Mouse (Mus musculus): ENCODE results near the gene Trim46.

Gene Trim46

DNA sequence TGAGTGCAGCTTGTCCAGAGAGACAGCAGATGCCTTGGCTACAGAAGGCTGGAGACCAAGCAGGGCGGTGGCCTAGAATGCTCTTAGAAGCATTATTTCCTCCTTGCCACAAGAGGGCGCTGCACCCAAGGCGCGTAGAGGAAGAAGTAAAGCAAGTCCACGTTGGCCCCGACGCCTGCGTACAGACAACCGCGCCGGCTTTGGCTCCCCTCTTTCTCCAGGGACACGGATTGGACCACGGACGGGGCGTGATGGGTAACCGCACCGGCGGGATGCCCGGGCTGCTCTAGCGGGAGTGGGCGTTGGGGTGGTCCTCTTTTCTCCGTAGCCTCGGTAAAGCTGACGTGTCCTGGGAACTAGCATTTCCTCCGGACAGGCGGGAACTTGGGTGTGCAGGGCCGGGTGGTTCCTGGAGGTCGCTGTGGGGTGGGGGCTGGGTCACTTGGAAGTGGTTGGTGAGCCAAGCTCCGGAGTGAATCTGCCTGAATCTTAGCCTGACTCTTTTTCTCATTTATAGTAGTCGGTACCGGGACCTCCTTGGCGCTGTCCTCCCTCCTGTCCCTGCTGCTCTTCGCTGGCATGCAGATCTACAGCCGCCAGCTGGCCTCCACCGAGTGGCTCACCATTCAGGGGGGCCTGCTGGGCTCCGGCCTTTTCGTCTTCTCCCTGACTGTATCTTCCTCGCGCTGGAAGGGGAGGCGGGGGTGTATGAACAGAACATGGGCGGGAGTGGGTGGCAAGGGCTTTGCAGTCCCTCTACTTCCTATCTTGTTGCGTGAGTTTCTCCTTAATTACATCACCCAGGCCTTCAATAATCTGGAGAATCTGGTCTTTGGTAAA, at the start of gene Trim46:
TSS of gene Trim46 (minus strand) at position 49 of the 840 bp plus-strand sequence.
- DNase-seq (ENCODE audit: low spot score): peak; percentile 93

DNA sequence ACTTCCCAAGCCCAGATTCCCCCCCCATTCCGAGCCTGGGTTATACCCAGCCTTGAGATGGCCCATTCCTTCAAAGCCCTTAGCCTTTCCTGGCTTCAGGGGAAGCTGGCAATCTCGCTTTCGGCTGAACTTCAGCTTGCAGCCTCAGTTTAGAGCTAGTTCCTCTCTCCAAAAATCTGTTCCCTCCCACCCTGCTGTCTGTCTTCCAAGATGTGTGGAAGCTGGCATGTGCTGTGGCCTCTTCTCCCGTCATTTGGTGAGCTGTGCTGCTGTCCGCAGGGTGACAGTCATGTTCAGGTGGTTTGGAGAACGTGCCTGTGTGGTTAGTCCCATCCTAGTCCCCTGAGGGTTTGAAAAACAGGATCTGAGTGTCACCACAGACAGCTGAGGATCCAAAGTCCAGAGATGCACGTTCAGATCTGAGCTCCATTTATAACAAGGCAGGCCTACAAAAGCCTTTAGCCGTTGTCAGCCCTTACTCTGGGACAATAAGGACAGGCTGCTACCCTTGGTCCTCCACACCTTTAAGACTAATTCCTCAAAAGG, 49.6 kb upstream of the Trim46 start:
- no peak for DNase-seq (ENCODE audit: low spot score)

GRCm38 (mm10) chr3:89294195-89294594, 48.1 kb upstream of the Trim46 start:
- DNase-seq (ENCODE audit: low spot score): no peak

DNA sequence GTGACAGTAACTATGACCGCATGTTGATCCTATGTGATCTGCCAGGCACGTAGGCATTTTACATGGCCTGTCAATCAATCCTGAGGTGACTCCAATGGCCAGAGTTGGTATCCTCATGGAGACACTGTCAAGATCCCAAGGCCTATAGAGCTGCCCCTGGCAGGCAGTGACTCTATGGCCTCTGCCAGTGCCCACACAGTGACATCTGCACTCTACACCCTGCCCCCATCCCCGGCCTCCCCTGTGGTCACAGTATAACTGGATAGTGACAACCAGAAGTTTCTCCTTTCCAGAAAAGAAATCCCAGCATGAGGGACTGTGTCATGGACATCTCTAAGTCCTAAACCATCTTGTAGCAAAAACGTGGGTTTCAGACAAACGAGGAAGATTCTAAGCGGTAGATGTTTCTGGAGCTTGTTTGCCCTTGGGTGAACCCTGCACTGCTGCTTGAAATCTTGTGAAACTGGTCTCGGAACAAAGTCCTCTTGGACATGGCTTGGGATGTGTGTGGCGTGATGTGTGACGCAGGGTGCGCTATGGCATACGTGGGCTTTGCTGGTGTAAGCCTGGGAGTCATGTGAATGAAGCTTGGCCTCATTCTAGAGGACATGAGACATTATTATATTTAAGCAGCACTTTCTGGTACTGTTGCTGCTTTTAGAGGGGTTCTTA, 47.3 kb upstream of the Trim46 start:
- DNase-seq (ENCODE audit: low spot score): no peak

- no peak for DNase-seq (ENCODE audit: low spot score)
Measured at GRCm38 (mm10) chr3:89292303-89292702, 46.2 kb upstream of the Trim46 start.

DNA sequence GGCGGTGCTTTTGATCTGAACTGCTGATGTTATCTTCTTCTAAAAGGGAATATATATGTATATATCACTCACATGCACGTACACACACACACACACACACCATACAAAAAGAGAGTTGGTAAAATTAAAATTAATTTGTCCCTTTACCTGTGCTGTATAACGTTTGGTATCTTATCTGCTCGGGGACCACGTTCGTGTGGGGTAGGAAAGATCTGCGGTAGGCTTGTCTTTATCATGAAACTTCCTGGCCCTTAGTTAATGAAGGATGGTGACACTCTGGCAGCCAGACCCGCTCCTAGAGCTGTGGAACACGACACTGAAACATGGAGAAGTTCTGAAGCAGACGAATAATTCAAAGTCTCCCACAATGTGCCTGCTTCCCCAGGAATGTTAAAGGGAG, 45.8 kb upstream of the Trim46 start:
- DNase-seq (ENCODE audit: low spot score): no peak

- DNase-seq (ENCODE audit: low spot score): peak; percentile 52
Measured at GRCm38 (mm10) chr3:89288503-89288928, 42.4 kb upstream of the Trim46 start.

DNA sequence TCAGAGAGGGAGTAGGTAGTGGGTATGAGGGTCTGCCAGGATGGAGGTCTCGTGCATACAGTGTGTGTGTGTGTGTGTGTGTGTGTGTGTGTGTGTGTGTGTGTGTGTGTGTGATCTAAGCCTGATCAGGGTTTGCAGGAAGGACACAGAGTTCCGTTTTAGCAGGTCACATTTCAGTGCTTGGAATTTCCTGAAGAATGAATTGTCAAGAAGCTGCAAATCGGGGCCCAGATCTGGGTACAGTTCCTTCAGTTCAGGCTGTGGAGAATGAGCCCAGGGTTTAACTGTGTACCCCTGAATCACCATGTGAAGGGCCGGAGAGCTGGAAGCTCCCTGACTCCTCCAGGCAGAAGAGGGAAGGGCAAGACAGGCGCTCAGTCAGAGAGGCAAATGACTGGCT, 41.2 kb upstream of the Trim46 start:
- DNase-seq (ENCODE audit: low spot score): no peak

DNA sequence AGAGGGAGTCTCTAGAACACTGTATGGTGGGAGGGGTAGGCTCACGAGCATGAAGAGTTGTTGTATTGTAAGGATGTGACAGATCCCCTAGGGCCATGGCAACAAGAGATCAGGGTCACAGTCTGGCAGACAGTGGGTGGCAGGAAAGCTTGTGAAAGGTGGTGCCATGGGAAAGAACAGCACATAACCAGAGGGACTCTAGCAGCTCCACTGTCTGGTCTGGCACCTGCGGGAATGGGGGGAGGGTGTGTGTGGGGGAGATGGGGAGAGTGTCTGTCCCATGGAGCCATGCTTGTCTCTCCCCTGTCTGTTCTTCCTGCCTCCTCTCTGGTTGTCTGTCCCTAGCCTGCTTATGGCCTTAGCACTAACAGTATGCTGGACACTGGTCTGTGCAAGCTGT, 39.4 kb upstream of the Trim46 start:
- no peak for DNase-seq (ENCODE audit: low spot score)

DNA sequence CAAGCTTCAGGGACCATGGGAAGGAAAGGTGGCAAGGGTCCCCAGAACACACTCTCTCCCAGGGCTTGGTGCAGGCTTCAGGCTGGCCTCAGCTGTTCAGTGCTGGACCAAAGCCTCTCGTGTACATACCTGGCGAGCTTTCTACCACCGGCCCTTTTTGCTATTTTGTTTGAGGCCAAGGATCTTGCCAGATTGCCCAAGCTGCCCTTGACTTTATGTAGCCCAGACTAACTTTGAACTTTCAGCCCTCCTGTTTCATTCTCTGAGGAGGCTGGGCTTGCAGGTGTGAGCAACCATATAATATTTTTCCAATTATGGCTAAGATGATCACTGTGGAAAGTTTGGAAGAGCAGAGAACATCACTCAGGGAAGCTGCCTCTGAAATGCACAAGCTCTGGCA, 38.2 kb upstream of the Trim46 start:
- no peak for DNase-seq (ENCODE audit: low spot score)

DNA sequence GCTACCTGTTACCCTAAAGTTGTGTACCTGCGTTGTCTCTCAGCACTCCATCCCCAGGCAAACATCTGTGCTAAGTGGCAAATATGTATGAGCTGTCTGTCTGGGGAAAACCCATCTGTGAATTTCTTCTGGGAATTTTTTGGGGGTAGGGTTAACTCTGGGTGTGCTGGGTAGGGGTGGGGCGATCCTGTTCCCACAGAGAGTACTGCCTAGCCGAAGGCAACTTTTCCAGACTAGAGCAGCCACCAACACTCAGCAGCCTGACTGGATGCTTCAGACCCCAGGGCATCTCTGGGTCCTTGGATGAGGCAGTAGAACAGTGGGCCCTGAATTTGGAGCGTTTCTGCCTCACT, 36.2 kb upstream of the Trim46 start:
- DNase-seq (ENCODE audit: low spot score): no peak

- DNase-seq (ENCODE audit: low spot score): peak; percentile 90
Measured at GRCm38 (mm10) chr3:89281579-89282290, 35.6 kb upstream of the Trim46 start.

GRCm38 (mm10) chr3:89280606-89281511, 34.8 kb upstream of the Trim46 start, which contains the start of gene Efna1:
Gene Efna1, minus strand, starts transcription at chr3:89281142.
- DNase-seq (ENCODE audit: low spot score): no peak

DNA sequence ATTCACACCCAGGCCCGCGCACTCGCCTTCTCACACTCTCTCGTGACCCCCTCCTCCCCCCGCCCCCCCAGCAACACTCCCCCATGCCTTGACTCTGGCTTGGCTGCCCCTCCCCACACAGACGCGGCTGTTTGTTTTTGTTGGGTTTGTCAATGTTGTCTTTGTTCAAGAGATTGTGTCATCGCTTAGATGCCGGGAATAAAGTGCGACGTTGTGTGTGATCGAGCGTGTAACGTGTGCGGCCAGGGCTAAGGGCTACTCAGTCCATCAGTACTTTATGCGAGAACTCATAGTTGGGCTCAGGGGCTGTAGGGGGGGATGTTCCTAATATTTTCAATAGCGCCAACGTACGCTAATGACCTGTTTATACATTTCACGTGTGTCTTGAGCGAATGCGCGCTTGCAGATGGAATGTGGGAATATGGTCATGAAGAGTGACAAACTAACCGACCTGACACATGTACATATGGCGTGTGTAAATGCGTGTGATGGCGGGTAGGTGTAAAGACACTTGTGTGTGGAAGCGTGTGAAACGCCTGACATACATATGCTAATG, 34.0 kb upstream of the Trim46 start:
- DNase-seq (ENCODE audit: low spot score): peak; percentile 67

GRCm38 (mm10) chr3:89279153-89279890, 33.2 kb upstream of the Trim46 start:
- DNase-seq (ENCODE audit: low spot score): peak; percentile 89

- no peak for DNase-seq (ENCODE audit: low spot score)
Measured at GRCm38 (mm10) chr3:89278643-89279042, 32.5 kb upstream of the Trim46 start.

DNA sequence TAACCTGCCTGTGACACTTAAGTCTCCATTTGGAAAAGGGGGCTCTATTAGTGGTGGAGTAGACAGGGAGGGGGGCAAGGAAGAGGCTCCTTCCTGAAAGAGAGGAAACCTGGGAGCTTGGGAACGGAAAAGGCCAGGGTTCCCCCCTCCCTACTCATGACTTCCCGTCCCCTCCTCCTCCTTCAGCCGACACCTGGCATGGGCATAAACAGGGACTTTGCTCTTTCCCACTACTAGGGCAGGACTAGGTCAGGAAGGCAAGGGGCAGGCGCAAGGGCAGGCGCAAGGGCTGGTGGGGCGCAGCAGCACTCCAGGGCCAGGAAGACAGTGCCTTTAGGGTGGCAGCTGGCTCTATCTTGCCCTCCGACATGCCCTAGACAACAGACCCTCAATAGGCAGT, 32.0 kb upstream of the Trim46 start:
- DNase-seq (ENCODE audit: low spot score): no peak

DNA sequence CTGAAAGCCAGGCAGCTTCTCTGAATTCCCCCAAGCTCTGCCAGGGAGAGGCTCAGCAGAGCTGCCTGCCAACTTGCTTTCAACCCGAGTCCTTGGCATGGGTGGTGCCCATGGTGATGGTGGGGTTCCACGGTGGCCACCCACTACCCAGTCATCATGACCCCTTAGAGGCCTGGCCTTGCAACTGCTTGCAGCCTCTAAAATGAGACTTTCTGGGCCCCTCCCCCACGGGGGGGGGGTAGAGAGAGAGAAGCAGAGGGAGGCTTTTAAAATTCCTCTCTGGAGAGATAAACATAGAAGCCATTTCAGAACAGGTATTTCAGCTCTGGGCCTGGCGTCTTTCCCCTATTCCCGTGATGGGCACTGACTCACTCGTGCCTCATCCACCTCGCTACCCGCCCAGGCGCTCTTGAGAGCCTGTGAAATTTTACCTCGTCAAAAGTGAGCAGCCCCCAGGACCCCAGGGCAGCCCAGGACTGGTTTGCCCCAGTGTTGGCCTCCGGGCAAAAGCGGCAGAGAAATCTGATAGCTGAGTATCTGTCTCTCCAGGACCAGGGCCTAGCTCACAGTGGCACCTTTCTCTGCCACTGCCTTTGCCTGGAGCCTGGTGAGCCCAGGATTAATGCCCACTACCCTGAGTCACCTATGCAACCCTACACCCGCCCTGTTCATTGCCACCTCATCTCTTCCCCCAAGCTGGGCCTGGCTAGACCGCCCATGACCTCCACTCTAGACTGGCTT, 31.3 kb upstream of the Trim46 start:
- no peak for DNase-seq (ENCODE audit: low spot score)

DNA sequence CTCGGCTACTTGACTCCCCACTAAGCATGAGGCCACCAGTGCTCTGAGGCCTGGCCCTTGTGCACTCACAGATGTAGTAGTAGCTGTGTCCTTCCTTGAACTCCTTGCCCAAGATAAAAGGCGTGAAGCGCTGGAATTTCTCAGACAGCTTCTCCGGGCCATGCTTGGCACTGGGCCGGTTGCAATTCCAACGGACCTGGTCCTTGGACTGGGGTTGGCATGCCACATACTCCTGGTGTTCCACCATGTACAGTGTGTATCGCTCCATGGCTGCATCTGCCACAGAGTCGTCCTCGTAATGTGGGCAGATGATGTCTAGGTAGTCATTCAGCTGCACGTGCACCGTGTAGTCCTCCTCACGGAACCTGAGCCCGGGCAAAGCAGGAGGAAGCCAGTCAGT, 30.0 kb upstream of the Trim46 start:
- no peak for DNase-seq (ENCODE audit: low spot score)

DNA sequence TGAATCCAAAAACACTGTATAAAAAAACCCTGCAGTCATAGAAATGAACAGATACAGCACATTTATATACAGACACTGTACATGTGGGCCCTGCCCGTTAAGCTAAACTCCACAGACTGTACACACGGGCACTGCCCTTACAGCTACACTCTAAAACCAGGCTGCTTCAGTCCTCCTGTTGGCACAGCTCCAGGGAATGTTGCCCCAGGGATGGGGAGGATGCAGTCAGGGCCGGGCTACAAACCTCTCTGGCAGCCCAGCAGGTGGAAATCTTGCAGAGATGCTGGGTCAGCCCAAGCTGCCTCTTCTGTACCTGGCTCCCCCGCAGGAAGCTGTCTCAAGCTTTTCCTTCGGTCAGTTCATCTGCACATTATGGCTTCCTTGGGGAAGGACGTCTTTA, 25.7 kb upstream of the Trim46 start:
- no peak for DNase-seq (ENCODE audit: low spot score)
